Mouse (Mus musculus) thymus, postnatal 14 days (tissue): ENCODE data around the gene Kcnh4.
A peak's percentile ranks its signal among the peaks of the same experiment; 100 is the strongest.

Experiments
- DNase-seq: peaks from one replicate; pipeline ENCODE4 v3.0.0; 2021

The Kcnh4 gene

GRCm38 (mm10) chr11:100709201-100709810 is 50.4 kb downstream of the Kcnh4 start:
- no peak for DNase-seq

- no peak for DNase-seq
These were observed 54.5 kb downstream of the Kcnh4 start for GRCm38 (mm10) chr11:100705095-100705747.

GRCm38 (mm10) chr11:100703851-100704531 is 55.8 kb downstream of the Kcnh4 start, which contains the start of gene Dhx58:
Dhx58 (minus strand) TSS chr11:100704271.
- no peak for DNase-seq

- DNase-seq, result no peak
These were observed 56.4 kb downstream of the Kcnh4 start for GRCm38 (mm10) chr11:100703366-100703765.

GRCm38 (mm10) chr11:100702906-100703305 is 56.8 kb downstream of the Kcnh4 start:
- DNase-seq, result no peak

- peak; percentile 72 for DNase-seq
These were observed 57.5 kb downstream of the Kcnh4 start for GRCm38 (mm10) chr11:100702081-100702851.

- DNase-seq, result peak; percentile 66
These were observed 58.4 kb downstream of the Kcnh4 start for GRCm38 (mm10) chr11:100701301-100701700.

GRCm38 (mm10) chr11:100700710-100701109 is 59.0 kb downstream of the Kcnh4 start:
- no peak for DNase-seq

- DNase-seq, result no peak
These were observed 61.8 kb downstream of the Kcnh4 start for GRCm38 (mm10) chr11:100697921-100698320.

- peak; percentile 81 for DNase-seq
These were observed 64.8 kb downstream of the Kcnh4 start for GRCm38 (mm10) chr11:100694926-100695325.

GRCm38 (mm10) chr11:100693154-100693553 is 66.6 kb downstream of the Kcnh4 start:
- no peak for DNase-seq

GRCm38 (mm10) chr11:100692164-100692616 is 67.6 kb downstream of the Kcnh4 start, which contains the start of gene Zfp385c:
Zfp385c (minus strand) TSS chr11:100692455.
- DNase-seq, result peak; percentile 61

GRCm38 (mm10) chr11:100690389-100690788 is 69.4 kb downstream of the Kcnh4 start:
- no peak for DNase-seq
